Mouse (Mus musculus) lung, postnatal 36 days (tissue): ENCODE results near the gene Rdh8.
A peak's percentile ranks its signal among the peaks of the same experiment; 100 is the strongest.

Experiments used
- DNase-seq: peaks from one replicate; pipeline ENCODE4 v3.0.0; 2022; ENCODE audit warnings: mixed read lengths

Rdh8 gene

DNA sequence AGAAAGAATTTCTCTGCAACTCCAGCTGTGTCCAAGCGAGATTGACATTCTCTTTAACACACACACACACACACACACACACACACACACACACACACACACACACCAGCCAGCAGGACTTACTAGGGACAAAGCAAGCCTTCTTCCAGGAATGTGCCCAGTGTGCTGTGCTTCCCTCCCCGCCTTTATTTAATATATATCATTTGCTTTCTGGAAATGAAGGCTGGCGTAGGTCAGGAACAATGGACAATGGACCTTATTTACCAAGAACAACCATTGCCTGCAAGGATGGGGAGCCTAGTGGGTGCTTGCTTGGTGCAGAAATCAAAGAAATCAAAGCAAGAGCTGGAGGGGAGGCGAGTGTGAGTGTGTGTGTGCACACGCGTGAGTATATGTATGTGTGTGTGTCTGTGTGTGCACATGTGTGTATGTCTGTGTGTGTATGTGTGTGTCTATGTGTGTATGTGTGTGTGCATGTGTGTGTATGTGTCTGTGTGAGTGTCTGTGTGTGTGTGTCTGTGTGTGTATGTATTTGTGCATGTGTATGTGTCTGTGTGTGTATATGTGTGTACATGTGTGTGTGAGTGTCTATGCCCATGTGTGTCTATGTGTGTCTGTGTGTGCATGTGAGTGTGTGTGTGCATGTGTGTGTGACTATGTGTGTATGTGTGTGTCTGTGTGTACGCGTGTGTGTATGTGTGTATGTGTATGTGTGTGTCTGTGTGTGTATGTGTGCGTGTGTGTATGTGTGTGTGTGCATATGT is 19.1 kb downstream of the Rdh8 start:
- no peak for DNase-seq

DNA sequence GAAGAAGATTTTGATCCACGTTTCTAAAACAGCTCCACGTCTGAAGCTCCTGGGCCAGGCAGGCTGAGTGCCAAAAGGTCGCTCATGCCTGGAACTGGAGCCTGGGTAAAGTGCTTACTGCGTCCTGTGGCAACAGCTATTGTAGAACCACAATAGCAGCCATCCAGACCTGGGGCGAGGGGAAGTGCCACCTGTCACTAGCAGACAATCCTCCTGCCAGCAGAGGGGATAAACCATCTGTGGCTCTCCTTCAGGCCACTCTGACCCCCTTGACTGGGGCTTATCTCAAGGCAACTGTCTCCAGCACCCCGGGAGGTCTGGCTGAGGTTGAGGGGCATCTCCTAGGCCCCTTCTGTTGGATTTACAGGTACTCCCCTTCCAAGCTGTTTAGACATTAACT is 20.6 kb downstream of the Rdh8 start:
- no peak for DNase-seq

DNA sequence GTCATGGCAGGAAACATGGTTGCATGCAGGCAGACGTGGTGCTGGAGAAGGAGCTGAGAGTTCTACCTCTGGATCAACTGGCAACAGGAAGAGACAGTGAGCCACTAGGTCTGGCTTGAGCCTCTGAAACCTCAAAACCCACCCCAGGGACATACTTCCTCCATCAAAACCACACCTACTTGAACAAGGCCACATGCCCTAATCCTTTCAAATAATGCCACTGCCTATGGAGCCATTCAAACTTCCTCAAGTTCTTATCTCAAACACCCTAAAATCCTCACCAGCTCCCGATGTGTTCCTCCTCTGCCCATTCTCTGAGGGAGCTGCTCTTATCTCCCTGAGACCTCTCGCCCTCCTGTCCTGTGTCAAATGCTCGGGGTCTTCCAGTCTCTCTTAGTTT is 23.9 kb downstream of the Rdh8 start:
- no peak for DNase-seq

DNA sequence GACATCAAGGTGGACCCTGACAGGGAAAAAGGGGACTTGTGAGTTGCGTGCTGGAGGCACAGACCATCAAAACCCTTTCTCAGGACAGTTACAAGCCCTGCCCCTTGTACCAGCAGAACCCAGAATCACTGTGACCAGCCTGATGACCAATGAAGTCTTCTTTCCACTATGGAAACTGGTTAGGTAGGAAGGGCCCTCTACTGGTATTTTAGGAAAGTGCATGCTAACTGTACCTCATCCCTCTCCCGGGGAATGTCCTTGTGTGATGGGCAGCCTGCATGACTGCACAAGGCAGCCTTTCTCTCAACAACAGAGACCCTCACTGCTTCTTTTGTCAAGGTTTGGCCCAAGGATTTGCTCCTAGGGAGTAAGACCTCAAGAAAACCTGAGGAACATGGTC is 24.4 kb downstream of the Rdh8 start:
- peak; percentile 21 for DNase-seq

DNA sequence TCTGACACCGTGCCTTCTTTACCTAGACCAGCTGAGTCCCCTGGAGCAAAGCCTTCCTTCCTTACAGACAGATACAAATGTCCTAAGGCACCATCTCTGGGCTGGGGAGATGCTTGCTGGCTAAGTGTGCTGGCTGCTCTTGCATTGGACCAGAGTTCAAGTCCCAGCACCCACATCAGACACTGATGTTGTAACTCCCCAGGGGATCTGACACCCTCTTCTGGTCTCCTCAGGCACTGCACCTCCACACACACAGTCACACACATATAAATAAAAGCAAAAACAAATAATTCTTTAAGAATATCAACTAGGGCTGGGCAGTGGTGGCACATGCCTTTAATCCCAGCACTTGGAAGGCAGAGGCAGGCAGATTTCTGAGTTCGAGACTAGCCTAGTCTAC is 31.9 kb downstream of the Rdh8 start:
- DNase-seq = no peak

DNA sequence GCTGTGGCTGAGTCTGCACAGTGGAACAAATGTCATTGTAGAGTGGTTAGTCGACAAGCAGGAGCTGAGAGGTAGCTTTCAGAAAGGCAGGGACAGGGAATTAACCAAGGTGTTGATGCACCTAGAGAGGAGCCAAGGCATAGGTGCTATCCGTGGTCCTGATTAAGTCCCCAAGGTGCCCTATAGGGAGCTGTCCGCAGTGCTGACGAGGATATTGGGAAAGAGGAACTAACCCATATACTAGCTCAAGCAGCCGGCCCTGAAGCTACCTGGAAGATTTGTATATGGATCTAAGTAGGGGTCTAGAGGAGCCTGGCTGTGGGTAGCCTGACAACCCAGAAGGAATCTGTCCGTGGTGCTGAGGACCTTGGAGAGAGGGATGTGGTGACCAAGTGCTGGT is 38.8 kb downstream of the Rdh8 start:
- DNase-seq = peak; percentile 72

DNA sequence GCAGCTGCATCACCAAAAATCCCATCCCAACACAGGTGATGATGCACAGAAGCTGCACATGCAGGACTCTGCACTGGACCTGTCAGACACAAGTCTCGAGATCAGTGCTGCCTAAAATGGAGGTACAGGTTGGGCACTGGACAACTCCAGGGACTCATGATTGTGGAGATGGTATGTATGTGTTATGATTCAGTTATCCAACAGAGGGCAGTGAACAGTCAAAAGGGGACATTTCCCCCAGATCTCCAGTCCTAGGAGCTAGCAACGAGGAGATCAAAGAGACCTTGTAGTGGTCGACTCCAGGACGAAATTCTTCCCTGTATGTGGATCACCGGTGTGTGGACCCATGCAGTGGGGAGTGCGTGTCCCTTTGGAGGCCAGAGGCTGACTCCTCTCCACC is 41.6 kb downstream of the Rdh8 start:
- no peak for DNase-seq

DNA sequence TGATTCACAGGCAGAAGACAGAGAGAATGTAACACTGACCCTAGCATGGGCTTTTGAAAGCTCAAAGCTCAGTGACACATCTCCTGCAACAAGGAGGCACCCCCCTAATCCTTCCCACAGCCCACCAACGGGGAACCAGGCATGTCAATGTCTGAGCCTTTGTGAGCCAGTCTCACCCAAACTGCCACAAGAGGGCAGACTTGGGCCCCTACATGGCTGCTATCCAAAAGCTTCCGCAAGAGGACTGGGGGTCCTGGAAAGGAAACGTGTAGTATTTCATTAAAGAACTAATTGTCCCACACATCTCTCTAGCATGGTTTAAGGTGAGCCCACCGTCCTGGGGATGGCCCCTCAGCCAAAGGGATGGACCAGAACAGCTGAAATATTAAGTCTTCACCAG is 43.5 kb downstream of the Rdh8 start:
- peak; percentile 39 for DNase-seq

DNA sequence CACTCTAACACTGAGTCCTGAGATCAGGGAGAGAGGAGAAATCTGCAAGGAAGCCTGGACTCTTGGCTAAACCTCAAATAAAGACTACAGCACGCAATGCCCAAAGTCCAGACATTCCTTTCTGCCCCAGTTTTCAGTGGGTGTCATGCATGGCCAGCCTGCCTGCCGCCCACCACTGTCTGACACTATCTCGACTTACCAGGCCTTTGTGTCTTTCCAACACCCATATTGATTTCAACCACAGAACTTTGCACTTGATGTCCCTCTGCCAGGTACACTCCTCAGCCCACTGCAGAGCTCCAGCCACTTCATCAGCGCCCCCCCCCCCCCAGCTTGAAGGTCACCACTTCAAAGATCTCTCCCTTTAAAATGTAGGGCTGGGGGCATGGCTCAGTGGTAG is 43.9 kb downstream of the Rdh8 start:
- DNase-seq = no peak

DNA sequence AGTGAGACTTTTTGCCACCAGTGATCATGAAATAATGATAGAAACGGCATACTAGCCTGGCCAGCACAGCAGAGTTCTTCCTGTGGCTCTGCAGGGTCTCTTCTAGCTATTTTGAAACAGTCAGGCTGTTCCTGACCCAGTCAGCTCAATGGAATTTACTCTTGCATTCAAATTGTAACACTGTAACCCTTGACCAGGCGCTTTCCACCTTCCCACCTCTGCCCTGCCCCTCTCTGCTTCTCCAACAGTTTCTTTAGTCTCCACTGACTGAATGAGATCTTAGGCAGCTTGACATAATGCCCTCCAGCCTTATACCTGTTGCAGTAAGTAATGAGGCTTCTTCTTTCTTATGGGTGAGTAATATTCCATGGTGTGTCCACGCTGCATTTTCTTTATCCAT is 48.6 kb downstream of the Rdh8 start:
- no peak for DNase-seq

DNA sequence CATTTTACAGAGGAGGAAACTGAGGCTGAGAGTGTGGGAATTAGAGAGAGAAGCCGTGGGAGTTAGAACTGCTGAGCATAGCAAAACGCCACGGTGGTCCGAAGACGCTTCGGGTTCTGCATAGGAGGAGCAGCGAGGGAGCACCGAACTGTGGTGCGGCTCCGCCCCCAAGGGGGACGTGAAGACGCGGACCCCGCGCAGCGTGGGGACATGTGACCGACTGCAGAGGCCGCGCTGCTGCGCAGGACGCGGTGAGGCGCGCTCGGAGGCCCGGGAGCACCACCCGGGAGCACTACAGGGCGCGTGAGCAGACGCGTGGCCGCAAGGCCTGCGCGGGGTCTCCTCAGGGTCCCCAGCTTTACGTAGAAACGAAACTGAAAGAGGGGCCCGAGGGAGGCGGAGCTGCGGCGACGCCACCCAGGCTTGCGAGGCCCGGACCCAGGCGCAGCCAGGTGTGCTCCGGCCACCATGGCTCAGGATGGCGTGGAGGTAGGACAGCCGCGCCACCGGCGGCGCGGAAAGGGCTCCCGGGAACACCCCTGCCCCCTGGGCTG is 50.2 kb downstream of the Rdh8 start, which contains the start of gene A230050P20Rik:
Gene A230050P20Rik (plus strand): TSS at position 195 of the 554 bp plus-strand sequence.
- DNase-seq = peak; percentile 66

DNA sequence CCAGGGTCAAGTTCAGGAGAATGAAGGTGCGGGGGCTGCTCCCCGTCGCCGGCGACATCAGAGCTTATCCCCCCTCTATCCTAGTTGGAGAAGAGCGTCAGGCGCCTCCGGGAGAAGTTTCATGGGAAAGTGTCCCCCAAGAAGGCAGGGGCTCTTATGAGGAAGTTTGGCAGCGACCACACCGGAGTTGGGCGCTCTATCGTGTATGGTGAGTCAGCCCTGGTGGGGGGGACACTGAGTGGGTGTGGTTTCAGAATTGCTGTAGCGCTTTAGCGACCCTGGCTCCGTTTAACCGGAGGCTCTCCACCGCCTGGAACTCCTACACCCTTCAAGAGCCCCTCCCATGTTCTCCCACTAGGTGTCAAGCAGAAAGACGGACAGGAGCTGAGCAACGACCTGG is 50.9 kb downstream of the Rdh8 start:
- peak; percentile 34 for DNase-seq

DNA sequence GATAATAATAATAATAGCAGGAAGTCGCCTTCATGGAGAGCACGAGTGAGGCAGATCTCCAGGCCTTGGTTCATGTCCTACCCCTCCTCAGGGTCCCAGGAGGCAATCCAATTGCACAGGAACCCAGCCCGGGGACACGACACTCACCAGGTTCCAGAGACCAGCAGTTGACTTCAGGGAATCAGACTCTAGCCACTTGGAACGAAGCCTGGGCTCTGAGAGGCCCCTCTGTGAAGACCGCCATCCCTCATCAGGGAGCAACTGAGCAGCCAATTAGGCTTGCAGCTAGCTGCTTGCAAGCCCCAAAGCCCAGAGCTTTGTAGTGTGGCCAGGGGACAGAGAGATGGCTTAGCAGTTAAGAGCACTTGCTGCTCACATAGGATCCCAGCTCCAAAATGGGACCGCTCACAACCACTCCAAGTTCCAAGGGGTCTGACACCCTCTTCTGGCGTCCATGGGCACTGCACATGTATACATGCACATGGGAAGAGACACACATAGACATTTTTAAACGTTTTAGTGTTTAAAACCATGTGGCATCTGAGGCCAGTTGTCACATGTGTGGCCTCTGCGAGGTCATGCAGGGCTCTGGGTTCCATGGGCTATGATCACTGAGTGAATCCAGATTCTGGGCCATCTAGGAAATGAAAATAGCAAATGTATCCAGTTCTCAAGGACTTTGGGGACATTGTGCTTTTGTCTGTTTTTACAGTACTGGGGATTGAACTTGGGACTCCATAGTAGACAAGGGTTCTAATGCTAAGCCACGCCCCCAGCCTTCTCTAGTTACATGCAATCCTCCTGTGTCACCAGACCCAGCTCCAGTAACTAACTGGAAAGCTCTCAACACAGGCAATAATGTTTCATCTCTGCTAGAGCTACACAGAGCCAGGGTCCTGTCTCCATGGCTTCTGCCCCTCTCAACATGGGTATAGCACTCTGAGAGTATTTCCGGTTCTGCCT is 52.2 kb downstream of the Rdh8 start:
- DNase-seq = no peak

DNA sequence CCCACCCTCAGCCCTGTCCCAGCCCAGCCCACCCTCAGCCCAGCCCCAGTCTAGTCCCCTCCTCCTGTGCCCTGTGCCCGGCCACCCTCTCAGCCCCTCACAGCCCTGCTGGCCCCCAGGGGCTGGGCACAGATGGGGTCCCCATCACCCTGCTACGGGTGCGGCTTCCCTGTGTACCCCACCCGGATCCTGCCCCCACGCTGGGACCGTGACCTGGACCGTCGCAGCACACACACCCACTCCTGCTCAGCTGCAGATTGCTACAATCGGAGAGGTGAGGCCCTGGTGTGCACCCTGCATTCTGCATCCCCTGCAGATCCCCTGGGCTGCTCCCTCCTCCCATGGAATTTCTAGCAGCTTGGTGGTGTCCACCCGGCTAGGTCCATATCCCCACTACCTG is 54.7 kb downstream of the Rdh8 start:
- no peak for DNase-seq

DNA sequence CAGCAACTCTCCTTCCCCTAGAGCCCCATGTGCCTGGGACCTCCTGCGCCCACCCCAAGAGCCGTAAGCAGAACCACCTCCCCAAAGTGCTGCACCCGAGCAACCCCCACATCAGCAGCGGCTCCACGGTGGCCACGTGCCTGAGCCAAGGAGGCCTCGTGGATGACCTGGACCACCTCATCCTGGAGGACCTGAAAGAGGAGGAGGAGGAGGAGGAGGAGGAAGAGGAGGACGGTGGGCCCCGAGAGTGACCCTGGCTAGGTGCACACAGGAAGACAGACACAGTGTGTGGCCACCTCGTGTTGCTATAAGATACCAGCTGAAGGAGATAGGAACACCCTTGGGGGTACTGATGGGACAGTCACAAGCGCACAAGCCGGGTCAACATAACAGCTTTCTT is 55.2 kb downstream of the Rdh8 start:
- no peak for DNase-seq

DNA sequence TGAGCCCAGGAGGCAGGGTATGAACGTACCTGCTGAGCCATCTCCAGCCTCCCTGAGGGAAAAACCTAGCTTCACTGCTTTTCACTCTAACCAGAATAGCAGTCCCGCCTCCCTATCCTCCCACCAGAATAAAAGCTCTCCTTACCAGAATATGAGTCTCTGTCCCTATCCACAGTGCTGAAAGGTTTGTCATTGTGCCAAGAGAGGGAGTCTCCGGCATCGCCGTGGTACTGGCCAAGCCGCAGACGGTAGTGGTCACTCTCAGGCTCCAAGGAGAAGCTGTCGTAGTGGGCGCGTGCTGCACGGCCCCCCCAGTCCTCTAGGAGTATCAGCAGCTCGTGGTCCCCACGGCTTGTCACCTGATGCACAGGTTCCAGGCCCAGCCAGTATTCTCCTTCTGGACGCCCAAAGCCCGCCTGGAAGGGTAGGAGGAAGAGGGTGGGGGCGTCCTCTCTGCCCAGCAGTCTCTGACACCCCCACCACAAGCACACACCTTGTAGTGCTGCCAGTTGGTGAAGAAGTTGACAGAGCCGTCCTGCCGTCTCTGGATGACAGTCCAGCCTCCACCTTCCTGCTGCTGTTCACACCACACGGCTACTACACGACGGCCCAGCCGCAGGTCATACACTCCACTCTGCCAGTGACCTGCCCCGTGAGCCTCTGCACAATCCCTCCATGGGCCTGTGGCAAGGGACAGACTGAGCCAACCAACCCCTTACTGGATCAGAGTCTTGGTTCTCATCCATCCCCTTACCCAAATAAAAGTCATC is 56.9 kb downstream of the Rdh8 start:
- DNase-seq = no peak
